13 mouse cellular contexts compared by ENCODE assay signal in genomic region chr3:101880818-101881217, GRCm38 (mm10). TPM values are rescaled to one million over a fixed set of nuclear protein-coding genes. Genes with fewer than 3 reads are reported as not detected.
A peak's percentile ranks its signal among the peaks of the same experiment; 100 is the strongest.
DNase-seq lines count a peak whose midpoint lies in the region; ATAC-seq and TF ChIP-seq lines count a peak whose summit lies in the region.
"Had no signal": no experiment of that assay in that cellular context is flagged by ENCODE, and none has a peak within 500 bp of the region (broad histone marks: within the 10 kb centered on the region; RNA-seq: fewer than 3 reads in every experiment).

No protein-coding gene starts in this region.

- H3K27me3 ChIP-seq in heart, adult 2 months (ENCODE audit: control insufficient read depth, insufficient read depth, low read length), result no peaks in the 10 kb centered on the region
- H3K27me3 ChIP-seq in midbrain, embryonic 14.5 days (ENCODE audit: control insufficient read depth, insufficient read depth, low read length), result no peaks in the 10 kb centered on the region
- H3K27me3 ChIP-seq in midbrain, embryonic 10.5 days (ENCODE audit: low read depth, poor library complexity, severe bottlenecking), result peaks cover 24% of the 10 kb centered on the region
- H3K27me3 ChIP-seq in forebrain, embryonic 16.5 days (replicated peaks; ENCODE audit: control insufficient read depth, insufficient read depth, low read length), result no peaks in the 10 kb centered on the region
- H3K27me3 ChIP-seq: forebrain, embryonic 12.5 days; heart, embryonic 12.5 days had no signal

- no peak for ATAC-seq in midbrain, embryonic 14.5 days (ENCODE audit: low FRiP score, low TSS enrichment)
- no peak for ATAC-seq in forebrain, embryonic 16.5 days
- ATAC-seq: inflammation-experienced regulatory T-cells, adult 6 months had no signal

- peaks cover 4% of the 10 kb centered on the region for H3K36me3 ChIP-seq in heart, adult 2 months (ENCODE audit: control insufficient read depth, insufficient read depth, low read length)
- peaks cover 21% of the 10 kb centered on the region for H3K36me3 ChIP-seq in midbrain, embryonic 14.5 days (ENCODE audit: control insufficient read depth, insufficient read depth, low read length)
- H3K36me3 ChIP-seq in midbrain, embryonic 10.5 days, result 0 out of 2 replicates have a peak, but pooled peaks cover 4% of the 10 kb centered on the region
- H3K36me3 ChIP-seq in forebrain, embryonic 16.5 days (ENCODE audit: control insufficient read depth, insufficient read depth), result no peaks in the 10 kb centered on the region

- H3K4me1 ChIP-seq in heart, adult 2 months (ENCODE audit: control insufficient read depth, insufficient read depth, low read length), result peaks cover 6% of the 10 kb centered on the region
- no peaks in the 10 kb centered on the region; the same call in none of the 2 replicates for H3K4me1 ChIP-seq in midbrain, embryonic 14.5 days (ENCODE audit: control insufficient read depth, insufficient read depth, low read length)
- H3K4me1 ChIP-seq in midbrain, embryonic 10.5 days, result peaks cover 17% of the 10 kb centered on the region
- H3K4me1 ChIP-seq in forebrain, embryonic 16.5 days (replicated peaks; ENCODE audit: control insufficient read depth, insufficient read depth, low read length), result peaks cover 3% of the 10 kb centered on the region; the same call in 1 of the 2 replicates

- no peak for TF ChIP-seq EP300 in heart, adult 2 months (IDR thresholded peaks at IDR 0.05; ENCODE audit: insufficient read depth, low read depth, low read length)

- H3K79me2 ChIP-seq in heart, adult 2 months (replicated peaks; ENCODE audit: control insufficient read depth, insufficient read depth, low read length), result no peaks in the 10 kb centered on the region

- DNase-seq in heart, adult 2 months, result no peak
- no peak for DNase-seq in heart, postnatal 4 days
- DNase-seq in midbrain, embryonic 14.5 days, result peak; percentile 39
- DNase-seq in midbrain, embryonic 10.5 days (ENCODE audit: low spot score), result no peak
- DNase-seq in ZHBTc4 (ENCODE audit: low read depth, low spot score), result peak; percentile 41
- DNase-seq in lung, postnatal 36 days, result peak; percentile 53
- no peak for DNase-seq in adrenal gland, adult (ENCODE audit: inconsistent age in 2 of 2, low spot score in 1 of 2)
- DNase-seq: cerebellum, postnatal 10 days had no signal

- H3K4me3 ChIP-seq in heart, adult 2 months, result no peak overlapping the region
- H3K4me3 ChIP-seq in midbrain, embryonic 14.5 days (replicated peaks; ENCODE audit: low read depth, low read length), result no peak overlapping the region
- no peak overlapping the region for H3K4me3 ChIP-seq in midbrain, embryonic 10.5 days
- no peak overlapping the region for H3K4me3 ChIP-seq in forebrain, embryonic 16.5 days (replicated peaks; ENCODE audit: low read length)
- H3K4me3 ChIP-seq: forebrain, embryonic 12.5 days; heart, embryonic 12.5 days had no signal

- no peak overlapping the region for H3K4me2 ChIP-seq in midbrain, embryonic 14.5 days (ENCODE audit: low read length)
- H3K4me2 ChIP-seq in forebrain, embryonic 16.5 days (ENCODE audit: low read length), result no peak overlapping the region
- H3K4me2 ChIP-seq: forebrain, embryonic 12.5 days; heart, embryonic 12.5 days had no signal

- no peak overlapping the region for H3K9ac ChIP-seq in heart, adult 2 months (ENCODE audit: low read depth, low read length)
- H3K9ac ChIP-seq in midbrain, embryonic 14.5 days (replicated peaks; ENCODE audit: low read length), result no peak overlapping the region
- H3K9ac ChIP-seq in forebrain, embryonic 16.5 days (replicated peaks; ENCODE audit: low read depth, low read length), result no peak overlapping the region
- H3K9ac ChIP-seq: forebrain, embryonic 12.5 days; heart, embryonic 12.5 days had no signal

- TF ChIP-seq POLR2A in heart, adult 2 months (IDR thresholded peaks at IDR 0.05; ENCODE audit: insufficient read depth, low read depth, low read length), result no peak

- H3K27ac ChIP-seq in heart, adult 2 months, result no peak overlapping the region
- H3K27ac ChIP-seq in midbrain, embryonic 14.5 days (replicated peaks; ENCODE audit: low read depth, low read length), result no peak overlapping the region
- no peak overlapping the region for H3K27ac ChIP-seq in midbrain, embryonic 10.5 days (replicated peaks)
- H3K27ac ChIP-seq in forebrain, embryonic 16.5 days (ENCODE audit: low read length), result no peak overlapping the region
- H3K27ac ChIP-seq: forebrain, embryonic 12.5 days had no signal

- 80% methylated on average over 6 of the region's 6 CpGs for WGBS in heart, adult 2 months
- 83% methylated on average over 6 of the region's 6 CpGs for WGBS in midbrain, embryonic 14.5 days
- WGBS in midbrain, embryonic 10.5 days, result 79% methylated on average over 6 of the region's 6 CpGs
- WGBS in forebrain, embryonic 16.5 days, result 84% methylated on average over 6 of the region's 6 CpGs

- peak; percentile 34 for TF ChIP-seq CTCF in heart, adult 2 months (IDR thresholded peaks at IDR 0.05)

- intact Hi-C loops in heart, adult 2 months (cut with DNase I), result no loop called here

- H3K9me3 ChIP-seq in midbrain, embryonic 14.5 days (ENCODE audit: control insufficient read depth, low read length), result no peaks in the 10 kb centered on the region
- no peaks in the 10 kb centered on the region for H3K9me3 ChIP-seq in midbrain, embryonic 10.5 days (replicated peaks)
- no peaks in the 10 kb centered on the region for H3K9me3 ChIP-seq in forebrain, embryonic 16.5 days (ENCODE audit: control insufficient read depth, low read length)
- H3K9me3 ChIP-seq: forebrain, embryonic 12.5 days; heart, embryonic 12.5 days had no signal

RNA-seq across cellular contexts. Expression of gene Mab21l3, which starts 32.1 kb away (rescaled TPM):
- not detected for total RNA-seq in heart, adult 2 months (2021)
- 0.16 TPM in 1 of 2 replicates, not detected in the other for polyA plus RNA-seq in heart, adult 2 months (2012; rRNA removed)
- total RNA-seq in heart, postnatal 4 days (2021), result under 1 TPM; 0.25 to 0.26 TPM
- polyA plus RNA-seq in midbrain, embryonic 14.5 days (2014; fragmentation: Nextera tagmentation; extraction: Ambion mirVana), result 0.23 TPM in 1 of 2 replicates, not detected in the other
- polyA plus RNA-seq in midbrain, embryonic 10.5 days (2016; fragmentation: Nextera tagmentation; extraction: Ambion mirVana), result 0.43 and 0.60 TPM in 2 replicates
- polyA plus RNA-seq in forebrain, embryonic 16.5 days (2015; fragmentation: Nextera tagmentation; extraction: Ambion mirVana), result 0.35 and 0.41 TPM in 2 replicates
- total RNA-seq: monocyte, adult 5-6 weeks had no signal

RNA-seq across cellular contexts. Expression of gene Slc22a15, which starts 43.4 kb away (rescaled TPM):
- total RNA-seq in heart, adult 2 months (2021), result 1 to 10 TPM; 1.8 to 1.9 TPM
- polyA plus RNA-seq in heart, adult 2 months (2012; rRNA removed), result 2.4 and 3.8 TPM in 2 replicates
- 1 to 10 TPM; 8.4 to 8.8 TPM for total RNA-seq in heart, postnatal 4 days (2021)
- 7.9 and 8.8 TPM in 2 replicates for polyA plus RNA-seq in midbrain, embryonic 14.5 days (2014; fragmentation: Nextera tagmentation; extraction: Ambion mirVana)
- polyA plus RNA-seq in midbrain, embryonic 10.5 days (2016; fragmentation: Nextera tagmentation; extraction: Ambion mirVana), result 3.7 and 5.0 TPM in 2 replicates
- polyA plus RNA-seq in forebrain, embryonic 16.5 days (2015; fragmentation: Nextera tagmentation; extraction: Ambion mirVana), result 3.9 and 4.6 TPM in 2 replicates

Comparison
In these comparisons a context has a peak if more than half of its experiments do, and no peak if none do; other contexts are left out.
1. DNase-seq: peak in midbrain, embryonic 14.5 days (single experiment), ZHBTc4 (single experiment) and lung, postnatal 36 days (single experiment); none in heart, adult 2 months (0 of 2), heart, postnatal 4 days (single experiment), midbrain, embryonic 10.5 days (single experiment) and adrenal gland, adult (0 of 2).